Mouse (Mus musculus): ENCODE results near the gene Rasgef1b. TPM values are rescaled to one million over a fixed set of nuclear protein-coding genes. Genes with fewer than 3 reads are reported as not detected.

Rasgef1b gene
- polyA plus RNA-seq, 1 experiment from 2014 or later: 3.6 TPM

GRCm38 (mm10) chr5:99271531-99271930 is 457.3 kb downstream of the Rasgef1b start:
- no peaks in the 10 kb centered on the region for H3K27me3 ChIP-seq (replicated peaks; ENCODE audit: control insufficient read depth, insufficient read depth, low read length)
- H3K4me2 ChIP-seq (replicated peaks; ENCODE audit: low read depth): no peak overlapping the region
- no peak overlapping the region for H3K4me3 ChIP-seq (ENCODE audit: low read depth, low read length)
- no peak for ATAC-seq
- H3K9ac ChIP-seq (ENCODE audit: low read depth, low read length): no peak overlapping the region
- no peaks in the 10 kb centered on the region for H3K4me1 ChIP-seq (replicated peaks; ENCODE audit: control insufficient read depth, insufficient read depth, low read length)
- 53% methylated on average over 1 of the region's 1 CpGs for WGBS
- no peak overlapping the region for H3K27ac ChIP-seq (ENCODE audit: low read depth, low read length)
- no peak for TF ChIP-seq CTCF (IDR thresholded peaks at IDR 0.05; ENCODE audit: low read depth)
- no peaks in the 10 kb centered on the region for H3K9me3 ChIP-seq (ENCODE audit: control insufficient read depth)
- no peaks in the 10 kb centered on the region for H3K36me3 ChIP-seq (ENCODE audit: control insufficient read depth, insufficient read depth)

GRCm38 (mm10) chr5:99269131-99269530 is 459.7 kb downstream of the Rasgef1b start:
- Histone ChIP-seq H3K27ac (ENCODE audit: low read depth, low read length) (no peak overlapping the region), H3K9me3 (ENCODE audit: control insufficient read depth) (no peaks in the 10 kb centered on the region), H3K36me3 (ENCODE audit: control insufficient read depth, insufficient read depth) (no peaks in the 10 kb centered on the region), H3K4me2 (replicated peaks; ENCODE audit: low read depth) (no peak overlapping the region), H3K27me3 (replicated peaks; ENCODE audit: control insufficient read depth, insufficient read depth, low read length) (no peaks in the 10 kb centered on the region), H3K4me3 (ENCODE audit: low read depth, low read length) (no peak overlapping the region), H3K4me1 (replicated peaks; ENCODE audit: control insufficient read depth, insufficient read depth, low read length) (no peaks in the 10 kb centered on the region), H3K9ac (ENCODE audit: low read depth, low read length) (no peak overlapping the region)
- ATAC-seq: no peak
- TF ChIP-seq CTCF (IDR thresholded peaks at IDR 0.05; ENCODE audit: low read depth): no peak
- 47% methylated on average over 2 of the region's 2 CpGs for WGBS

- no peaks in the 10 kb centered on the region for H3K9me3 ChIP-seq (ENCODE audit: control insufficient read depth)
- H3K27ac ChIP-seq (ENCODE audit: low read depth, low read length): no peak overlapping the region
- no peak for TF ChIP-seq CTCF (IDR thresholded peaks at IDR 0.05; ENCODE audit: low read depth)
- no peaks in the 10 kb centered on the region for H3K27me3 ChIP-seq (replicated peaks; ENCODE audit: control insufficient read depth, insufficient read depth, low read length)
- H3K9ac ChIP-seq (ENCODE audit: low read depth, low read length): no peak overlapping the region
- H3K36me3 ChIP-seq (ENCODE audit: control insufficient read depth, insufficient read depth): no peaks in the 10 kb centered on the region
- no peak for ATAC-seq
- H3K4me2 ChIP-seq (replicated peaks; ENCODE audit: low read depth): no peak overlapping the region
- 90% methylated on average over 5 of the region's 5 CpGs for WGBS
- H3K4me1 ChIP-seq (replicated peaks; ENCODE audit: control insufficient read depth, insufficient read depth, low read length): no peaks in the 10 kb centered on the region
- no peak overlapping the region for H3K4me3 ChIP-seq (ENCODE audit: low read depth, low read length)
Observed at GRCm38 (mm10) chr5:99267338-99267737, 461.5 kb downstream of the Rasgef1b start.

DNA sequence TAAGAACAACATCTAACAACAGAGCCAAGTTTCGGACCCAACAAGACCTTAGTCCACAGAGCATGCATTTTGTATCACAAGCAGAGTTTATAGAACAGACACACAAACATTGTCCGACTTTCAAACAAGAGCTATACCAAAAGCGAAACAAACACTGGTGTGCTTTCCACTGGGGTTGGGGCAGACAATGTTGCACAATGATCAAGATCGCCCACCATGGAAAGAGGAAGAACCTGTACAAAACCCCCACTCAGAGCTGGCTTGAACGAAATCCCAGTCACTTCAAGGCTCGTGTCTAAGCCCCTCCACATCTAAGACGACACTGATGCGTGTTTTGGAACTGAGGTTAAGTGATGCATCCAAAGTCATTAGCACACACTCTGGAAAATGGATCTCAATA is 462.6 kb downstream of the Rasgef1b start:
- Histone ChIP-seq H3K36me3 (ENCODE audit: control insufficient read depth, insufficient read depth) (no peaks in the 10 kb centered on the region), H3K9me3 (ENCODE audit: control insufficient read depth) (no peaks in the 10 kb centered on the region), H3K27ac (ENCODE audit: low read depth, low read length) (no peak overlapping the region), H3K9ac (ENCODE audit: low read depth, low read length) (no peak overlapping the region), H3K4me2 (replicated peaks; ENCODE audit: low read depth) (no peak overlapping the region), H3K27me3 (replicated peaks; ENCODE audit: control insufficient read depth, insufficient read depth, low read length) (no peaks in the 10 kb centered on the region), H3K4me1 (replicated peaks; ENCODE audit: control insufficient read depth, insufficient read depth, low read length) (no peaks in the 10 kb centered on the region), H3K4me3 (ENCODE audit: low read depth, low read length) (no peak overlapping the region)
- WGBS: 91% methylated on average over 8 of the region's 8 CpGs
- ATAC-seq: no peak
- TF ChIP-seq CTCF (IDR thresholded peaks at IDR 0.05; ENCODE audit: low read depth): no peak

DNA sequence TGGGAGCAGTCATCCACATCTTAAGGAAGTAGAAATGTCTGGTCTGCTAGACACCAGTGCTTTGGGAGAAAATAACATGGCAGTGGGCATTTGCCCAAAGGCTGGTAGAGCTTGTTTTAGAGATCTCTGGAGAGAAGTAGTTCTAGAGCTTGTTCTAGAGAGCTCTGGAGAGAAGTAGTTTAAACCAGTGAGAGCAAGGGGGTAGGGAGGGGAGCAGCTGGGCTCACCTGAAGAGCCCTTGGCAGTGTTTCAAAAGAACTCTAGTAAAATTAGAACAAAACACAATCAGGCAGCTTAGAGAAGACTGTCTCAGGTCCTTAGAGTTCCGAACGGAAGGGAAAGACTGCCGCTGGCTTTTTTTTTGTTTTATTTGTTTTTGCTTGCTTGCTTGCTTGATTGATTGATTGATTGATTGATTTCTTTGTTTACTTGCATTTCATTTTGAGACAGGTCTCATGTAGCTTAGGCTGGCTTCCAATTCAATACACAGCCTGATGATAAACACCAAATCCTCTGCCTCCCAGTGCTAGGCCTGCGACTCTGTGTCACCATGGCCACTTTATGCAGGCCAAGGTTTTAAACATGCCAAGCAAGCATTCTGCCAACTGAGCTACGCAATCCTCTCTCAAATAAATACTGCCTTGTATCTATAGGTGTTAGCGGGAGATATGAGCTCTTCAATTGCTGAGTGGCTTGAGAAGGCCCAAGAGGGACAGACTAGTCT is 466.5 kb downstream of the Rasgef1b start:
- Histone ChIP-seq H3K4me3 (ENCODE audit: low read depth, low read length) (no peak overlapping the region), H3K27me3 (replicated peaks; ENCODE audit: control insufficient read depth, insufficient read depth, low read length) (no peaks in the 10 kb centered on the region), H3K9me3 (ENCODE audit: control insufficient read depth) (no peaks in the 10 kb centered on the region), H3K9ac (ENCODE audit: low read depth, low read length) (no peak overlapping the region), H3K27ac (ENCODE audit: low read depth, low read length) (no peak overlapping the region), H3K36me3 (ENCODE audit: control insufficient read depth, insufficient read depth) (no peaks in the 10 kb centered on the region), H3K4me1 (replicated peaks; ENCODE audit: control insufficient read depth, insufficient read depth, low read length) (no peaks in the 10 kb centered on the region), H3K4me2 (replicated peaks; ENCODE audit: low read depth) (no peak overlapping the region)
- WGBS: 78% methylated on average over 6 of the region's 6 CpGs
- ATAC-seq: no peak
- TF ChIP-seq CTCF (IDR thresholded peaks at IDR 0.05; ENCODE audit: low read depth): no peak

- ATAC-seq: no peak
- Histone ChIP-seq H3K4me2 (replicated peaks; ENCODE audit: low read depth) (no peak overlapping the region), H3K4me1 (replicated peaks; ENCODE audit: control insufficient read depth, insufficient read depth, low read length) (no peaks in the 10 kb centered on the region), H3K27ac (ENCODE audit: low read depth, low read length) (no peak overlapping the region), H3K36me3 (ENCODE audit: control insufficient read depth, insufficient read depth) (no peaks in the 10 kb centered on the region), H3K9ac (ENCODE audit: low read depth, low read length) (no peak overlapping the region), H3K27me3 (replicated peaks; ENCODE audit: control insufficient read depth, insufficient read depth, low read length) (no peaks in the 10 kb centered on the region), H3K9me3 (ENCODE audit: control insufficient read depth) (no peaks in the 10 kb centered on the region), H3K4me3 (ENCODE audit: low read depth, low read length) (no peak overlapping the region)
- 81% methylated on average over 4 of the region's 4 CpGs for WGBS
- TF ChIP-seq CTCF (IDR thresholded peaks at IDR 0.05; ENCODE audit: low read depth): no peak
Observed at GRCm38 (mm10) chr5:99261121-99261724, 467.6 kb downstream of the Rasgef1b start.
